Mouse (Mus musculus) heart, adult 2 months (tissue): ENCODE measurements around the gene Adrb1. TPM values are rescaled to one million over a fixed set of nuclear protein-coding genes. Genes with fewer than 3 reads are reported as not detected.

Source experiments
- DNase-seq, 2 experiments: peaks; one replicate each; pipeline ENCODE4 v3.0.0; 2021
- H3K27ac ChIP-seq: fragments of 200-600 bp; 2 replicates; pipeline ENCODE4 v1.8.1; 2022
- H3K27me3 ChIP-seq: fragments of 200-500 bp; 2 replicates; pipeline ENCODE4 v1.6.1; 2012; ENCODE audit warnings: mild to moderate bottlenecking, low read length, inconsistent platforms, mixed read lengths; ENCODE audit not compliant: control insufficient read depth, insufficient read depth
- H3K36me3 ChIP-seq: fragments of 200-500 bp; 2 replicates; pipeline ENCODE4 v1.6.1; 2012; ENCODE audit warnings: low read length, inconsistent platforms; ENCODE audit not compliant: control insufficient read depth, insufficient read depth
- H3K4me1 ChIP-seq: fragments of 200-500 bp; 2 replicates; pipeline ENCODE4 v1.6.1; 2011; ENCODE audit warnings: low read length; ENCODE audit not compliant: control insufficient read depth, insufficient read depth
- H3K4me3 ChIP-seq: fragments of 200-600 bp; 2 replicates; pipeline ENCODE4 v1.8.1; 2022
- H3K79me2 ChIP-seq: fragments of 200-500 bp; replicated peaks from 2 replicates; pipeline ENCODE4 v1.6.1; 2012; ENCODE audit warnings: mild to moderate bottlenecking, inconsistent platforms, low read length, moderate library complexity, mixed read lengths; ENCODE audit not compliant: control insufficient read depth, insufficient read depth
- H3K9ac ChIP-seq: fragments of 200-500 bp; 2 replicates; pipeline ENCODE4 v1.6.1; 2012; ENCODE audit warnings: low read depth, mild to moderate bottlenecking, control low read depth, inconsistent platforms, low read length, mixed read lengths
- CTCF ChIP-seq: fragments of 200-600 bp; IDR thresholded peaks from 2 replicates; pipeline ENCODE4 v1.8.1; 2022; ENCODE audit warnings: antibody characterized with exemption, mild to moderate bottlenecking, moderate library complexity
- EP300 ChIP-seq: fragments of 200-500 bp; IDR thresholded peaks from 2 replicates; pipeline ENCODE4 v1.6.1; 2011; ENCODE audit warnings: low read depth, low read length, control low read depth; ENCODE audit not compliant: insufficient read depth
- POLR2A ChIP-seq: fragments of 200-500 bp; IDR thresholded peaks from 2 replicates; pipeline ENCODE4 v1.6.1; 2011; ENCODE audit warnings: mild to moderate bottlenecking, low read depth, low read length, control low read depth; ENCODE audit not compliant: insufficient read depth
- WGBS: fragments of 180-500 bp; shearing (Covaris S2); methylation state at CpG from one replicate; pipeline ENCODE4 v1.1.7; 2018; 5-methylcytosine and 5-hydroxymethylcytosine counted together
- intact Hi-C: fragments of 180-260 bp; cut with DNase I; formaldehyde crosslinking; loops from one replicate; pipeline ENCODE4 v1.15.1; 2025
- polyA plus RNA-seq: library from polyadenylated mRNA; depleted of rRNA; stranded (reverse); fragments of >200 nt; gene quantifications from 2 replicates; pipeline ENCODE4 v1.2.3, GENCODE M21; 2012
- total RNA-seq, 2 experiments: library from RNA; stranded (reverse); gene quantifications; 2 replicates each; pipeline ENCODE4 v1.2.3; 2021

Gene Adrb1
- total and polyA plus RNA-seq, 3 experiments = 18.0 to 28.4 (median 20.5) TPM

DNA sequence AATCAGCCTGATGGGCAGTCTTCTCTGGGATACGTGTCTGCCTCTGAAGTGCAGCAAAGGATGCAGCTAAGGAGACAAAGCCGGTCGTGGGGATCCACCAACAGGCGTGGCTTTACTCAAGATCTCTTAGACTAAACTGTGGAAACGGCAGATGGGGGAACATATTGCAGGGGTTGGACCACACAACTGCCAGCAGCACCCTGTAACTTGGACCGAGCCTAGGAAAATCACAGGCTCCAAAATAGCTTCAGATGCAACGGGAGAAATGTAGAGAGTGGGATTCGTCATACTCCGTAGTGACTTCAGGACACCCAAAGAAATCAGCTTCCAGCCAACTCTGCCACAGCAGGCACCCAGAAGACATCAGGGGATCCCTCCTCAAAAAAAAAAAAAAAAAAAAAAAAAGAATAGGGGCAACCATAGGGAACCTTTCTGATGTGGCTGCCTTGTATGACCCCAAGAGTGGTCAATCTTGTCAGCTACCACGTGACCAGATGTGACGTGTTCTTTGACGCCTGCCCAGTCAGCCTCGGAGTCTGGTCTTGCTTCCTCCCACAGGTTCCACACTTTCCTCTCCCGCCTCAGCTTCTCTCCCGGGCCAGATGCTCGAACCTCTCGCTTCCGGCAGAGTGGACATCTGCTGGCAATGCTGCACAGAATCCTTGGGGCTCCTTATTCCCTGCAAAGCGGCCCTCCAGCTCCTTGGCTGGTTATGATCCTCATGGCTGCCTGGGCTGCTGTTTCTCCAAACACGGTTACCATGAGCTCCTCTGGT, 24.4 kb upstream of the Adrb1 start:
- no peak overlapping the region for H3K9ac ChIP-seq
- TF ChIP-seq EP300 (no peak), POLR2A (no peak)
- no peak overlapping the region for H3K4me3 ChIP-seq
- H3K4me1 ChIP-seq = peaks cover 4% of the 10 kb centered on the region; the same call in 1 of the 2 replicates
- no peaks in the 10 kb centered on the region for H3K36me3 ChIP-seq
- intact Hi-C loops = no loop called here
- WGBS = 88% methylated on average over 20 of the region's 20 CpGs
- DNase-seq = no peak
- no peaks in the 10 kb centered on the region for H3K27me3 ChIP-seq
- H3K27ac ChIP-seq = no peak overlapping the region
- H3K79me2 ChIP-seq = no peaks in the 10 kb centered on the region

- Histone ChIP-seq H3K4me1 (peaks cover 11% of the 10 kb centered on the region), H3K27ac (no peak overlapping the region; the same call in 1 of the 2 replicates), H3K4me3 (no peak overlapping the region), H3K27me3 (no peaks in the 10 kb centered on the region), H3K36me3 (no peaks in the 10 kb centered on the region), H3K9ac (no peak overlapping the region), H3K79me2 (no peaks in the 10 kb centered on the region)
- intact Hi-C loops = no loop called here
- WGBS = 26% methylated on average over 10 of the region's 10 CpGs
- 0 out of 2 replicates have a peak, but pooled peaks have one; percentile 25 for TF ChIP-seq POLR2A
- TF ChIP-seq CTCF = no peak
- DNase-seq = peak; percentile 60 to 76
These were observed 21.2 kb upstream of the Adrb1 start for GRCm38 (mm10) chr19:56700848-56701247.

DNA sequence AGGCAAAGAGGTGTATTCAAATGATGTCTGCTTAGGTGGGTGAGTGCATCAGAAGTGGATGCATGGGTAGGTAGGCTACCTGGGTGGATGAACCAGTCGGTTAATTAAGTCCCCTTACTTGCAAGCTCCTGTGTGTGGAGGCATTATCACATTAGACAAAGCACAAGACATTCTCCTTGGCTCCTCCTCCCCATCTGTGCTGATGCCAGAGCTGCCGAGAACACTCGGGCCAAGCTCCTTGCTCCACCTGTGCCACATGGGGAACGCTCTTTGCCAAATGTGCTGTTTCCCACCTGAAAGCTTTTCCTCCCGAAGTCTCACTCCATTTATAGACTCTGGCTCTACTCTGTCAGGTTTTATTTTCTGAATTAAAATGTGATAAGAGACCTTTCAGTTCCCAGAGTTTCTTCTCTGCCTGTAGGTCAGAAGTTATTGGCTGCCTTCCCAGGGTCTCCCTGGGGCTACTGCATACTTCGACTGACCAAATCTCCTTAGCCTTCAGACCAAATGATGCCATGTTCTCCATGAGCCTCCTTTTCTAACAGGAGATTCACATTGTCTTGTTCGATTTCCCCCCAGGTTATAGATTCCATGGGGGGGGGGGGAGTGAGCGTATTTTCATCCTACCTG, 20.5 kb upstream of the Adrb1 start:
- TF ChIP-seq POLR2A (no peak), CTCF (no peak), EP300 (no peak)
- Histone ChIP-seq H3K4me3 (no peak overlapping the region), H3K27ac (no peak overlapping the region; the same call in 1 of the 2 replicates), H3K4me1 (peaks cover 11% of the 10 kb centered on the region), H3K9ac (no peak overlapping the region), H3K27me3 (no peaks in the 10 kb centered on the region), H3K79me2 (no peaks in the 10 kb centered on the region), H3K36me3 (no peaks in the 10 kb centered on the region)
- DNase-seq = no peak
- intact Hi-C loops = no loop called here
- WGBS = 44% methylated on average over 8 of the region's 8 CpGs

- intact Hi-C loops = no loop called here
- Histone ChIP-seq H3K27ac (no peak overlapping the region), H3K79me2 (no peaks in the 10 kb centered on the region), H3K4me1 (peaks cover 11% of the 10 kb centered on the region), H3K4me3 (no peak overlapping the region), H3K9ac (no peak overlapping the region), H3K36me3 (no peaks in the 10 kb centered on the region), H3K27me3 (no peaks in the 10 kb centered on the region)
- TF ChIP-seq CTCF = no peak
- TF ChIP-seq POLR2A = no peak
- TF ChIP-seq EP300 = no peak
- 85% methylated on average over 6 of the region's 6 CpGs for WGBS
- no peak for DNase-seq
These were observed 20.0 kb upstream of the Adrb1 start for GRCm38 (mm10) chr19:56702039-56702438.

DNA sequence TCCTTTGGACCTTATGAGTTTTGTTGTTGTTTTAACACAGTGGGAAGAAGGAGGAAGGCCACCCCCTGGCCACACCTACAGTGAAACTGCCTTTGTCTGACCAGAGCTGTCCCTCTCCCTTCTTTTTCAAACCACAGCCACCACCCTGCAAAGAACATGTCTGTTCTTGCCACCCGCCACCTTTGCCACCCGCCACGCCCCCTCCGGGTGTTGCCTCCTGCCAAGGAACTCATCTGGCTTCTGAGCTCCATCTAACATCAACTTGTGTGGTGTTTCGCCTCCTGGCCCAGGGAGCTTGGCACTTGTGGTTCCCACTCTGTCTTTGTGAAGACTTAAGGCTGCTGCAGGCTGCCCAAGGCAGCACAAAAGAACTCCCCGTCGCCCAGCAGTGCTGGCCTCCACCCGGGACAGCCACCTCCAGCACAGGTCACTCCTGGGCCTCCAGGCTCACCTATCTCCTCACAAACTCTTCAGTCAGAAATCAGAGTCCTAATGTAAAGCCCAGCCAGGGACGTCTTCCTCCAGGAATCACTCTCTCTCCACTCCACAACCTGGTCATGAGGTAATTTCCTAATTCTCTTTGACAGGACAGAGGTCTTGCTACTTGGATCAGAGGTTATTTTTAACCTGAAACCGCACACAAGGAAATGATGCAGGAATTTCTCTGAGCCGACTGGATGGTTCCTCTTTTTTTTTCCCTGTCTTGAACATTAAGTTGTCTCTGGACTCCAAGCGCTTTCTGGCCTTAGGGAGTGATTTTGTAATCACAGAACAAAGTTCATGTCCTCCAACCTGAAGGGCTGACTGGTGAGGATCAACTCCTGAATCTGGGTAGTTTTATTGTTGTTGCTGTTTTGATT, 18.5 kb upstream of the Adrb1 start:
- no peak for DNase-seq
- WGBS = 46% methylated on average over 12 of the region's 12 CpGs
- no peak overlapping the region; the same call in 1 of the 2 replicates for H3K27ac ChIP-seq
- TF ChIP-seq CTCF (no peak), EP300 (no peak), POLR2A (no peak)
- peaks cover 11% of the 10 kb centered on the region for H3K4me1 ChIP-seq
- no peaks in the 10 kb centered on the region for H3K27me3 ChIP-seq
- intact Hi-C loops = no loop called here
- no peak overlapping the region for H3K4me3 ChIP-seq
- H3K9ac ChIP-seq = no peak overlapping the region
- no peaks in the 10 kb centered on the region for H3K79me2 ChIP-seq
- H3K36me3 ChIP-seq = no peaks in the 10 kb centered on the region
